Mouse (Mus musculus): ENCODE measurements around the gene Hacl1.

- no peak for TF ChIP-seq POLR2A (IDR thresholded peaks at IDR 0.05; ENCODE audit: borderline replicate concordance, control insufficient read depth, low read depth, low read length)
- TF ChIP-seq CTCF (IDR thresholded peaks at IDR 0.05; ENCODE audit: control insufficient read depth, insufficient read depth, low read length): no peak
These were observed 13.7 kb upstream of the Hacl1 start for GRCm38 (mm10) chr14:31654816-31655215.
